9 mouse cellular contexts compared by ENCODE assay signal in the genomic region with DNA sequence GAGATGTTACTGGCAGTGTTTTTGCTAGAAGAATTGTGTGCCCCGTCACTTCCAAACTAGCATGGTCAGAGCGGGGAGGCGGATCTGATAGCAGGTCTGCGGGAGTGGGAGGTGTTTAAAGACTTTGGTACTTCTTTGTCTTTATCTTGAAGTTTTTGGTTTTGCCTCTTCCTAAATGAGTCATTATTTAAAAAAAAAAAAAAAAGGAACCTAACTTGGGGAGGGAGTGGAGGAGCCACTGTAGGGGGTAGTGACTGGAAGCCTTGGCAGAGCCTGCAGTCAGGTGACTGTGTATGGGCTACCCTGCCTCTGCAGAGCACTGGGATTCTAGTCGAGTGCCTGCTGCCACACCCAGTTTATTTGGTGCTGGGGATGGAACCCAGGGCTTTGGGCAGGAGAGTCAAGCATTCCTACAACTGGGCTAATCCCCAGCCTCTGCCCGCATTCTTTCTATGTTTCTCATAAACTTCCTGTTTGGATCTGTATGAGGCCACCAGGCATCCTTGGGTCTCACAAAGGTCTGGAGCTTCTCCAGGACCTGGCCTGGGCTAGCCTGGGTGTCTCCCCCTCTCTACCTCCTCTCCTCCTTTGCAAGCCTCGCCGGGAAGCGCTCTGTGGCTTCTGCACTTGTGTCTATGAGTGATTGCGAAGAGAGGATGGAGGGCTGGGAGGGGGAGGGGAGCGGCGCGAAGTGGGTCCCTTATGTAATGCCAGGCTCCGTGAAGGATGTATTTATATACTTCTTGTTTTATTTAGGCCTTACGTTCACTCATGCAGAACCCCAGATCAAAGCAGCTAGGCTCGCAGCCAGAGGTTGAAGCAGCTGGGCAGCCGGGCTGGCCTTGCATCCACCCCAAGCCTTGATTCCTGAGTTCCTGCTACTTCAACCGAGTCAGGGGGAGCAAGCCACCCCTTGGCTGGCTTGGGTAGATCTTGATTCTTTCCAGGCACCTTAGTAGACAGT.
DNase-seq lines count a peak whose midpoint lies in the region; ATAC-seq and TF ChIP-seq lines count a peak whose summit lies in the region.
"Had no signal": no experiment of that assay in that cellular context is flagged by ENCODE, and none has a peak within 500 bp of the region (broad histone marks: within the 10 kb centered on the region; RNA-seq: fewer than 3 reads in every experiment).

No protein-coding gene starts in this region.

- ATAC-seq in liver, embryonic 11.5 days (replicated peaks; ENCODE audit: low FRiP score) = no peak; the same call in 1 of the 2 replicates
- no peak for ATAC-seq in midbrain, embryonic 15.5 days (replicated peaks)

- TF ChIP-seq POLR2A in liver, adult 2 months (IDR thresholded peaks at IDR 0.05; ENCODE audit: extremely low read depth, insufficient read depth, low read length) = no peak

- no peak overlapping the region for H3K9ac ChIP-seq in liver, adult 2 months (ENCODE audit: low read depth, low read length)
- H3K9ac ChIP-seq in liver, embryonic 11.5 days (ENCODE audit: low read depth, low read length) = no peak overlapping the region
- no peak overlapping the region for H3K9ac ChIP-seq in midbrain, embryonic 15.5 days

- H3K9me3 ChIP-seq in liver, embryonic 11.5 days (ENCODE audit: control insufficient read depth, low read length) = no peaks in the 10 kb centered on the region
- H3K9me3 ChIP-seq in midbrain, embryonic 15.5 days = no peaks in the 10 kb centered on the region

- H3K36me3 ChIP-seq in liver, adult 2 months (ENCODE audit: control insufficient read depth, insufficient read depth, low read length) = no peaks in the 10 kb centered on the region
- H3K36me3 ChIP-seq in liver, embryonic 11.5 days (ENCODE audit: control insufficient read depth, insufficient read depth, low read length) = peaks cover 4% of the 10 kb centered on the region; the same call in 1 of the 2 replicates
- 0 out of 2 replicates have a peak, but pooled peaks cover 4% of the 10 kb centered on the region for H3K36me3 ChIP-seq in macrophage (ENCODE audit: inconsistent target)
- no peaks in the 10 kb centered on the region for H3K36me3 ChIP-seq in midbrain, embryonic 15.5 days (replicated peaks)

- H3K4me2 ChIP-seq in liver, embryonic 11.5 days = no peak overlapping the region
- H3K4me2 ChIP-seq in midbrain, embryonic 15.5 days = no peak overlapping the region

- peak; percentile 25 for DNase-seq in liver, adult 2 months (ENCODE audit: extremely low read depth, low read depth, low spot score)
- DNase-seq in liver, embryonic 11.5 days (ENCODE audit: low spot score) = no peak
- peak; percentile 53 for DNase-seq in NIH3T3 (ENCODE audit: low read depth)
- peak; percentile 37 to 40 for DNase-seq in heart, adult 9 months (ENCODE audit: low spot score in 2 of 2)
- DNase-seq in layer of hippocampus, adult 9-11 months = no peak
- no peak for DNase-seq in layer of hippocampus, adult 11-12 months (ENCODE audit: low spot score)

- no peak for TF ChIP-seq CTCF in liver, adult 2 months (IDR thresholded peaks at IDR 0.05; ENCODE audit: low read depth, low read length)

- no peak overlapping the region for H3K4me3 ChIP-seq in liver, adult 2 months (ENCODE audit: insufficient read depth, low read depth, low read length)
- no peak overlapping the region for H3K4me3 ChIP-seq in liver, embryonic 11.5 days (ENCODE audit: low read depth, low read length)
- no peak overlapping the region for H3K4me3 ChIP-seq in macrophage (ENCODE audit: inconsistent target)
- no peak overlapping the region for H3K4me3 ChIP-seq in midbrain, embryonic 15.5 days
- H3K4me3 ChIP-seq: erythroblast, embryonic 14.5 days had no signal

- no peaks in the 10 kb centered on the region for H3K4me1 ChIP-seq in liver, adult 2 months (ENCODE audit: control insufficient read depth, insufficient read depth, low read length)
- peaks cover 8% of the 10 kb centered on the region; the same call in 1 of the 2 replicates for H3K4me1 ChIP-seq in liver, embryonic 11.5 days (replicated peaks; ENCODE audit: control insufficient read depth, insufficient read depth, low read length)
- no peaks in the 10 kb centered on the region for H3K4me1 ChIP-seq in midbrain, embryonic 15.5 days

- WGBS in liver, adult 2 months = 77% methylated on average over 18 of the region's 18 CpGs
- 51% methylated on average over 18 of the region's 18 CpGs for WGBS in liver, embryonic 11.5 days
- 8% methylated on average over 17 of the region's 18 CpGs for WGBS in macrophage (ENCODE audit: missing documents)
- 53% methylated on average over 15 of the region's 18 CpGs for WGBS in midbrain, embryonic 15.5 days

- no peaks in the 10 kb centered on the region for H3K27me3 ChIP-seq in liver, adult 2 months (ENCODE audit: control insufficient read depth, insufficient read depth, low read length)
- H3K27me3 ChIP-seq in liver, embryonic 11.5 days (replicated peaks; ENCODE audit: control insufficient read depth, insufficient read depth, low read length) = no peaks in the 10 kb centered on the region
- H3K27me3 ChIP-seq in midbrain, embryonic 15.5 days (replicated peaks) = no peaks in the 10 kb centered on the region

- H3K27ac ChIP-seq in liver, adult 2 months (replicated peaks; ENCODE audit: insufficient read depth, low read depth, low read length) = no peak overlapping the region; the same call in 1 of the 2 replicates
- H3K27ac ChIP-seq in liver, embryonic 11.5 days (ENCODE audit: low read depth, low read length) = no peak overlapping the region
- peak overlapping the region; percentile 91 for H3K27ac ChIP-seq in macrophage
- H3K27ac ChIP-seq in midbrain, embryonic 15.5 days = no peak overlapping the region

- H3K79me2 ChIP-seq in liver, adult 2 months (ENCODE audit: control insufficient read depth, insufficient read depth, low read length) = no peaks in the 10 kb centered on the region
- H3K79me2 ChIP-seq in macrophage (ENCODE audit: inconsistent target) = peaks cover 58% of the 10 kb centered on the region

Comparison
In these comparisons a context has a peak if more than half of its experiments do, and no peak if none do; other contexts are left out.
1. DNase-seq: peak in liver, adult 2 months (single experiment), NIH3T3 (single experiment) and heart, adult 9 months (2 of 2); none in liver, embryonic 11.5 days (single experiment), layer of hippocampus, adult 9-11 months (single experiment) and layer of hippocampus, adult 11-12 months (single experiment).